Mouse (Mus musculus) liver, embryonic 16.5 days (tissue): ENCODE measurements at regions not wholly inside any gene's neighbourhood (a gene's known extent, or its start where the extent isn't known, plus 50 kb on each side); places are given as distances from the start of the nearest gene placed in this dataset.

Experiments
- ATAC-seq: fragments of 200-750 bp; cut with Nextera tagmentation; 2 replicates; pipeline ENCODE4 v1.8.0; 2017; ENCODE audit warnings: low read depth, mild to moderate bottlenecking, moderate number of reproducible peaks, moderate library complexity
- H3K27ac ChIP-seq: fragments of 300-500 bp; sonication (generic); 2 replicates; pipeline ENCODE4 v1.5.1; 2014; ENCODE audit warnings: mild to moderate bottlenecking, low read length
- H3K27me3 ChIP-seq: fragments of 300-500 bp; sonication (generic); 2 replicates; pipeline ENCODE4 v1.6.1; 2014; ENCODE audit warnings: low read depth, low read length, mixed read lengths; ENCODE audit not compliant: control insufficient read depth, insufficient read depth
- H3K36me3 ChIP-seq: fragments of 300-500 bp; sonication (generic); 2 replicates; pipeline ENCODE4 v1.6.1; 2014; ENCODE audit warnings: mild to moderate bottlenecking; ENCODE audit not compliant: control insufficient read depth, insufficient read depth
- H3K4me1 ChIP-seq: fragments of 300-500 bp; sonication (generic); 2 replicates; pipeline ENCODE4 v1.6.1; 2014; ENCODE audit warnings: low read depth, low read length, mixed read lengths; ENCODE audit not compliant: control insufficient read depth
- H3K4me2 ChIP-seq: fragments of 300-500 bp; sonication (generic); 2 replicates; pipeline ENCODE4 v1.6.1; 2014; ENCODE audit warnings: low read depth, low read length, mixed read lengths
- H3K4me3 ChIP-seq: fragments of 300-500 bp; sonication (generic); 2 replicates; pipeline ENCODE4 v1.5.1; 2014; ENCODE audit warnings: low read depth, mild to moderate bottlenecking, low read length
- H3K9ac ChIP-seq: fragments of 300-500 bp; sonication (generic); 2 replicates; pipeline ENCODE4 v1.6.1; 2014; ENCODE audit warnings: low read depth, low read length
- H3K9me3 ChIP-seq: fragments of 300-500 bp; sonication (generic); replicated peaks from 2 replicates; pipeline ENCODE4 v1.6.1; 2016; ENCODE audit warnings: low read length; ENCODE audit not compliant: control insufficient read depth
- WGBS: fragments of 180-500 bp; shearing (Covaris S2); extraction: QIAGEN DNeasy Blood & Tissue Kit; methylation state at CpG from one replicate; pipeline ENCODE4 v1.1.7; 2014; ENCODE audit not compliant: insufficient replicate concordance; 5-methylcytosine and 5-hydroxymethylcytosine counted together

- ATAC-seq, result no peak
- H3K9me3 ChIP-seq, result no peaks in the 10 kb centered on the region
- H3K9ac ChIP-seq, result no peak overlapping the region
- no peak overlapping the region for H3K4me2 ChIP-seq
- 46% methylated on average over 4 of the region's 4 CpGs for WGBS
- H3K36me3 ChIP-seq, result no peaks in the 10 kb centered on the region
- H3K4me1 ChIP-seq, result no peaks in the 10 kb centered on the region
- no peak overlapping the region for H3K4me3 ChIP-seq
- H3K27ac ChIP-seq, result no peak overlapping the region
- no peaks in the 10 kb centered on the region for H3K27me3 ChIP-seq
Observed at GRCm38 (mm10) chr2:50535085-50535878, 238.7 kb upstream of the Mmadhc start.

- no peak for ATAC-seq
- Histone ChIP-seq H3K9ac (no peak overlapping the region), H3K4me1 (no peaks in the 10 kb centered on the region), H3K27ac (no peak overlapping the region), H3K4me3 (no peak overlapping the region), H3K4me2 (no peak overlapping the region), H3K9me3 (no peaks in the 10 kb centered on the region), H3K27me3 (no peaks in the 10 kb centered on the region), H3K36me3 (no peaks in the 10 kb centered on the region)
- 60% methylated on average over 2 of the region's 2 CpGs for WGBS
Observed at GRCm38 (mm10) chr2:50533702-50534101, 237.1 kb upstream of the Mmadhc start.

GRCm38 (mm10) chr2:50527425-50527824 lies 230.8 kb upstream of the Mmadhc start:
- Histone ChIP-seq H3K27ac (no peak overlapping the region), H3K9me3 (no peaks in the 10 kb centered on the region), H3K27me3 (no peaks in the 10 kb centered on the region), H3K36me3 (no peaks in the 10 kb centered on the region), H3K4me2 (no peak overlapping the region), H3K9ac (no peak overlapping the region), H3K4me3 (no peak overlapping the region), H3K4me1 (no peaks in the 10 kb centered on the region)
- no peak for ATAC-seq

- H3K27me3 ChIP-seq, result no peaks in the 10 kb centered on the region
- no peaks in the 10 kb centered on the region for H3K36me3 ChIP-seq
- no peak overlapping the region for H3K4me3 ChIP-seq
- no peak for ATAC-seq
- no peaks in the 10 kb centered on the region for H3K9me3 ChIP-seq
- 61% methylated on average over 10 of the region's 10 CpGs for WGBS
- no peak overlapping the region for H3K4me2 ChIP-seq
- no peaks in the 10 kb centered on the region for H3K4me1 ChIP-seq
- H3K27ac ChIP-seq, result no peak overlapping the region
- no peak overlapping the region for H3K9ac ChIP-seq
Observed at GRCm38 (mm10) chr2:50524838-50525615, 228.4 kb upstream of the Mmadhc start.

- H3K4me3 ChIP-seq, result no peak overlapping the region
- 44% methylated on average over 8 of the region's 8 CpGs for WGBS
- H3K27me3 ChIP-seq, result no peaks in the 10 kb centered on the region
- no peaks in the 10 kb centered on the region for H3K9me3 ChIP-seq
- H3K9ac ChIP-seq, result no peak overlapping the region
- no peaks in the 10 kb centered on the region for H3K4me1 ChIP-seq
- H3K4me2 ChIP-seq, result no peak overlapping the region
- H3K27ac ChIP-seq, result no peak overlapping the region
- no peaks in the 10 kb centered on the region for H3K36me3 ChIP-seq
- no peak for ATAC-seq
Observed at GRCm38 (mm10) chr2:50520169-50520568, 223.6 kb upstream of the Mmadhc start.

- ATAC-seq, result no peak
- H3K27ac ChIP-seq, result no peak overlapping the region
- no peaks in the 10 kb centered on the region for H3K4me1 ChIP-seq
- H3K4me3 ChIP-seq, result no peak overlapping the region
- no peaks in the 10 kb centered on the region for H3K9me3 ChIP-seq
- no peak overlapping the region for H3K9ac ChIP-seq
- H3K4me2 ChIP-seq, result no peak overlapping the region
- H3K27me3 ChIP-seq, result no peaks in the 10 kb centered on the region
- H3K36me3 ChIP-seq, result no peaks in the 10 kb centered on the region
- WGBS, result 50% methylated on average over 1 of the region's 1 CpGs
Observed at GRCm38 (mm10) chr2:50519129-50519504, 222.5 kb upstream of the Mmadhc start.

GRCm38 (mm10) chr2:50518371-50519128 lies 221.9 kb upstream of the Mmadhc start:
- Histone ChIP-seq H3K9ac (no peak overlapping the region), H3K4me1 (no peaks in the 10 kb centered on the region), H3K27me3 (no peaks in the 10 kb centered on the region), H3K4me2 (no peak overlapping the region), H3K9me3 (no peaks in the 10 kb centered on the region), H3K4me3 (no peak overlapping the region), H3K36me3 (no peaks in the 10 kb centered on the region), H3K27ac (no peak overlapping the region)
- 33% methylated on average over 10 of the region's 10 CpGs for WGBS
- peak; percentile 50; the same call in 1 of the 2 replicates for ATAC-seq

- H3K27me3 ChIP-seq, result no peaks in the 10 kb centered on the region
- no peaks in the 10 kb centered on the region for H3K9me3 ChIP-seq
- H3K4me1 ChIP-seq, result no peaks in the 10 kb centered on the region
- ATAC-seq, result no peak
- no peak overlapping the region for H3K9ac ChIP-seq
- no peak overlapping the region for H3K4me3 ChIP-seq
- H3K36me3 ChIP-seq, result no peaks in the 10 kb centered on the region
- no peak overlapping the region for H3K4me2 ChIP-seq
- 72% methylated on average over 4 of the region's 4 CpGs for WGBS
- H3K27ac ChIP-seq, result no peak overlapping the region
Observed at GRCm38 (mm10) chr2:50513276-50513675, 216.7 kb upstream of the Mmadhc start.

GRCm38 (mm10) chr2:50498713-50499112 lies 202.1 kb upstream of the Mmadhc start:
- Histone ChIP-seq H3K4me2 (no peak overlapping the region), H3K27me3 (no peaks in the 10 kb centered on the region), H3K9ac (no peak overlapping the region), H3K27ac (no peak overlapping the region), H3K4me1 (no peaks in the 10 kb centered on the region), H3K4me3 (no peak overlapping the region), H3K36me3 (no peaks in the 10 kb centered on the region), H3K9me3 (no peaks in the 10 kb centered on the region)
- WGBS, result 55% methylated on average over 8 of the region's 8 CpGs
- ATAC-seq, result peak; percentile 59; the same call in 1 of the 2 replicates
